Mouse (Mus musculus) neural tube, embryonic 15.5 days (tissue): ENCODE measurements around the gene Ovol1. TPM values are rescaled to one million over a fixed set of nuclear protein-coding genes. Genes with fewer than 3 reads are reported as not detected.

Experiments
- ATAC-seq: fragments of 200-750 bp; cut with Nextera tagmentation; 2 replicates; pipeline ENCODE4 v1.8.0; 2017; ENCODE audit warnings: mild to moderate bottlenecking, moderate TSS enrichment, moderate library complexity; ENCODE audit not compliant: low FRiP score
- H3K27ac ChIP-seq: fragments of 300-500 bp; sonication (generic); replicated peaks from 2 replicates; pipeline ENCODE4 v1.5.1; 2015; ENCODE audit warnings: mild to moderate bottlenecking, inconsistent platforms
- H3K27me3 ChIP-seq: fragments of 300-500 bp; sonication (generic); replicated peaks from 2 replicates; pipeline ENCODE4 v1.6.1; 2015; ENCODE audit warnings: inconsistent platforms
- H3K36me3 ChIP-seq: fragments of 300-500 bp; sonication (generic); 2 replicates; pipeline ENCODE4 v1.6.1; 2015; ENCODE audit warnings: inconsistent platforms
- H3K4me1 ChIP-seq: fragments of 300-500 bp; sonication (generic); 2 replicates; pipeline ENCODE4 v1.6.1; 2015; ENCODE audit warnings: inconsistent platforms
- H3K4me2 ChIP-seq: fragments of 300-500 bp; sonication (generic); 2 replicates; pipeline ENCODE4 v1.6.1; 2015; ENCODE audit warnings: inconsistent platforms, mild to moderate bottlenecking, moderate library complexity
- H3K4me3 ChIP-seq: fragments of 300-500 bp; sonication (generic); replicated peaks from 2 replicates; pipeline ENCODE4 v1.5.1; 2015; ENCODE audit warnings: mild to moderate bottlenecking, inconsistent platforms
- H3K9ac ChIP-seq: fragments of 300-500 bp; sonication (generic); replicated peaks from 2 replicates; pipeline ENCODE4 v1.6.1; 2015; ENCODE audit warnings: mild to moderate bottlenecking, inconsistent platforms
- H3K9me3 ChIP-seq: fragments of 300-500 bp; sonication (generic); replicated peaks from 2 replicates; pipeline ENCODE4 v1.6.1; 2016; ENCODE audit warnings: inconsistent platforms
- WGBS: fragments of 180-500 bp; shearing (Covaris S2); methylation state at CpG from one replicate; pipeline ENCODE4 v1.1.7; 2015; ENCODE audit warnings: mixed read lengths; 5-methylcytosine and 5-hydroxymethylcytosine counted together
- polyA plus RNA-seq: library from polyadenylated mRNA; unstranded; fragments of >200 nt; fragmentation: Nextera tagmentation; extraction: Ambion mirVana; gene quantifications from 2 replicates; pipeline ENCODE4 v1.2.1, GENCODE M21; 2015

Gene Ovol1
- polyA plus RNA-seq, 1 experiment from 2014 or later = 0.06 TPM

DNA sequence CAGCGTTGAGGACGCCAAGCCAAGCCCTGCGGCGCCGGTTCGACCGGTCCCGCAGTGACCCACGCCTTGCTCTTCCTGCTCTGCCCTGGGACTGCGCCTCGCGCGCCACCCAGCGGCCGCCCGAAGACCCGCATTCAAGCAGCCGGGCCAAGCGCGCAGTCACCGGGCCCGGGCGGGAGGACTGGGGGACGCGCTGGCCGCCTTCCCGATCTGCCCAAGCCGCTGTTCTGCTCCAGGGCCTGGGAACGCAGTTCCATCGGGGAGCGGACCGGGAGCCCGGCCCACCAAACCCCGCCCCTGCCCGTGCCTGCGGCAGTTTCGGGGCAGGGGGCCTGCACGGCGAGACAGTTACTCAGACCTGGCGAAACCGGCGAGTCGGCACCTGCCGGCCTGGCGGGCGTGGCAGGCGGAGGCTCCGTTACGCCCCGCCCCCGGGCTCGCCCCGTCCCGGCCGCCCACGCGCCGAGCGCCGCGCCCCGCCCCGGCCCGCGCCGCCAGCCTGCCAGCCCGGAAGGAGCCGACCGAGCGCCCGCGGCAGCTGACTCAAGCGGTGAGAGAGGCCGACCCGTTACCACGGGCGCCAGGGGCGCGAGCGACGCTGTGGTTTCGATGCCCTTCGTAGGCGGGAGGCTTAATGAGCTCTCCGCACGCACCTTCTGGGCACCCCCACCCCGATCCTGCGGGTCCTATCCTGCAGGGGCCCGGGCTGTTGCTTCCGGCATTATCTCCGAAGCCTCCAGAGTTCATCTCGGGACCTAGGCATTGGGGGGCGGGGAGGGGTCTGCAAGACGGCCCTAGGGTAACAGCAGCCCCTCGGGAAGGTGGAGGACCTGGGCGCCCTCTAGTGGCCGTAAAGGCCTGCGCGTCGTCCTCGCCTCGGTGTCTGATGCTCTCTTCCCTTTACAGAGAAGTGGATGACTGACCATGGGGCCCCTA is 7.4 kb upstream of the Ovol1 start, which contains the start of gene Ap5b1:
Ap5b1 (plus strand) TSS at position 492 of the 936 bp plus-strand sequence.
- peaks cover 20% of the 10 kb centered on the region for H3K36me3 ChIP-seq
- H3K9me3 ChIP-seq = no peaks in the 10 kb centered on the region
- ATAC-seq = peak; percentile 92
- WGBS = under 1% methylated on average over 92 of the region's 102 CpGs
- peaks cover 27% of the 10 kb centered on the region for H3K4me1 ChIP-seq
- peak within 1 kb of the TSS; percentile 78 for H3K9ac ChIP-seq
- peaks cover 37% of the 10 kb centered on the region for H3K27me3 ChIP-seq
- H3K4me3 ChIP-seq = peak within 1 kb of the TSS; percentile 87
- peak within 1 kb of the TSS; percentile 89 for H3K27ac ChIP-seq
- H3K4me2 ChIP-seq = peak within 1 kb of the TSS; percentile 86

DNA sequence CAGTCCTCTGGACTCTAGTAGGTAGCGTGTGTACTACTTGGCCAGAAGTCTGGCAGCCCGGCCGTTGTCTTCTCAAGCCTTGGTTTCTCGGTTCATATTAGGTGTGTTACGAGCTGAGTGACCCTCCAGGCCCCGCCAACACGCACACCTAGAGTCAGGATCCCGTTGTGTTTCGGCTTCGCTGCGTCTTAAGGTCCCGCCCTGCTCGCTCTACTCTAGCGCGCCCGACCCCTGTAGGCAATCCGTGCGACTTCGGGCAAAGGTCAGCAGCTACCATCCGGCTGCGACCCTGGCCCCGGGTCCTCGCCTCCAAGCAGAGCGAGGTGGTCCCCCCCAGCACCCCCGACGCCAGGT is 6.7 kb upstream of the Ovol1 start:
- Histone ChIP-seq H3K27me3 (peaks cover 43% of the 10 kb centered on the region), H3K9me3 (no peaks in the 10 kb centered on the region)
- 2% methylated on average over 26 of the region's 26 CpGs for WGBS

DNA sequence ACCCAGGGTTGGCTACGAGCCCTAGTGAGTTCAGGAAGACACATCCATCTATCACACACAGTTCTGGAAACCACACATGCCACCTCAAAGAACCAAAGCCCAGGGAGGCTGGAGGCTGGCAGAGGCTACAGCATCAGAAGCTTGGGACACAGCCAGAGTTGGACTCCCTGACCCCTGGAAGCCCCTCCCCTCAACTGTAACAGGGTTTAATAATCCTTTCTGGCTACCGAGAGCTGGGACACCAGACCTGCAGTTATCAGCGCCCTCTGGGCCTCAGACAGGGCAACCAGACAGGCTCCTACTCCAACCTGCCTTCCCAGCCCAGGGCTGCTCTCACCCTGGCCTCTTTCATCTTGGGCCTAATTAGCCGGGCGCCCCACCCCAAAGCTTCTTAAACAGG is 5.9 kb upstream of the Ovol1 start:
- H3K9me3 ChIP-seq = no peaks in the 10 kb centered on the region
- H3K4me2 ChIP-seq = peak overlapping the region; percentile 86; the same call in 1 of the 2 replicates
- no peak overlapping the region for H3K4me3 ChIP-seq
- WGBS = 55% methylated on average over 5 of the region's 5 CpGs
- peaks cover 13% of the 10 kb centered on the region for H3K36me3 ChIP-seq
- no peak overlapping the region for H3K9ac ChIP-seq
- no peak for ATAC-seq
- no peak overlapping the region for H3K27ac ChIP-seq
- peaks cover 52% of the 10 kb centered on the region for H3K27me3 ChIP-seq
- peaks cover 27% of the 10 kb centered on the region for H3K4me1 ChIP-seq

More for the DNA sequence above, 6.7 kb upstream of the Ovol1 start:
- peak overlapping the region; percentile 89 for H3K27ac ChIP-seq
- peaks cover 20% of the 10 kb centered on the region for H3K36me3 ChIP-seq
- ATAC-seq = peak; percentile 19
- peaks cover 27% of the 10 kb centered on the region for H3K4me1 ChIP-seq
- peak overlapping the region; percentile 87 for H3K4me3 ChIP-seq
- H3K9ac ChIP-seq = peak overlapping the region; percentile 78
- H3K4me2 ChIP-seq = peak overlapping the region; percentile 86

DNA sequence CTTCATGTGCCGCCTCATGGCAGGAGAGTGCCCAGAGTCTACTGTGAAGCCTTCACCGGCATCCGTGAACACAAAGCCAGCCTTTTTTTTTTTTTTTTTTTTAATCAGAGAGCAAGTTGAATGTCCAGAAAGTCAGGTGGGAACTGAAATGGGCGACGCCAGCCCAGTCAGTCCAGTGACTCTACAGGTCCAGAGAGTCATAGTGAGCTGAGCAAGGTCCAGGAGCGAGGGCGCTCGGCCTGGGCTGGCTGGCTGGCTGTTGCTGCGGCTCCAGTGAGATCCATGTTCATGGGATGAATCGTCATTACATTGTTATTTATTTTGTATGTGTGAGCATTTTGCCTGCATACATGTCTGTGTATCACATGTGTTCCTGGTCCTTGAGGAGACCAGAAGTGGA is 2.3 kb upstream of the Ovol1 start:
- Histone ChIP-seq H3K9me3 (no peaks in the 10 kb centered on the region), H3K9ac (no peak overlapping the region), H3K4me1 (peaks cover 28% of the 10 kb centered on the region), H3K27ac (no peak overlapping the region), H3K27me3 (peaks cover 82% of the 10 kb centered on the region), H3K4me2 (no peak overlapping the region), H3K36me3 (no peaks in the 10 kb centered on the region), H3K4me3 (no peak overlapping the region)
- ATAC-seq = no peak
- 91% methylated on average over 10 of the region's 10 CpGs for WGBS

DNA sequence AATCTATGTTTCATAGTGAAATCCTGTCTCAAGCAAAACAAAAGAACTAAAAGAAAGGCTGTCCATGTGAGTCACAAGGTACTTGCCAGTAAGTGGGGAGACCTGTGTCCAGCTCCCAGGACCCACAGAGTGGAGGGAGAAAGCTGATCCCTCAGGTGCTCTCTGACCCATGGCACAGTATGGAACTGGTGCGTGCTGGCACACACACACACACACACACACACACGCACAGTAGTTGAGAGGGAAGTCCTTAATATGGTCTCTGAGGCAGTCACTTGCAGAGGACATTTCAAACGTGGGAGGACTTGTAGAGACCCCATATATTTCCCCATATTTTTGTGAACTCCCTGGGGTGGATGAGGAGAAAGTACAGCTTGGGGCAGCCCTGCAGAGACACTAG is 1.4 kb upstream of the Ovol1 start:
- no peak overlapping the region for H3K4me2 ChIP-seq
- no peak overlapping the region for H3K27ac ChIP-seq
- 59% methylated on average over 3 of the region's 3 CpGs for WGBS
- H3K9ac ChIP-seq = no peak overlapping the region
- ATAC-seq = no peak
- peaks cover 24% of the 10 kb centered on the region for H3K4me1 ChIP-seq
- no peaks in the 10 kb centered on the region for H3K9me3 ChIP-seq
- H3K36me3 ChIP-seq = no peaks in the 10 kb centered on the region
- no peak overlapping the region for H3K4me3 ChIP-seq
- peaks cover 91% of the 10 kb centered on the region for H3K27me3 ChIP-seq

DNA sequence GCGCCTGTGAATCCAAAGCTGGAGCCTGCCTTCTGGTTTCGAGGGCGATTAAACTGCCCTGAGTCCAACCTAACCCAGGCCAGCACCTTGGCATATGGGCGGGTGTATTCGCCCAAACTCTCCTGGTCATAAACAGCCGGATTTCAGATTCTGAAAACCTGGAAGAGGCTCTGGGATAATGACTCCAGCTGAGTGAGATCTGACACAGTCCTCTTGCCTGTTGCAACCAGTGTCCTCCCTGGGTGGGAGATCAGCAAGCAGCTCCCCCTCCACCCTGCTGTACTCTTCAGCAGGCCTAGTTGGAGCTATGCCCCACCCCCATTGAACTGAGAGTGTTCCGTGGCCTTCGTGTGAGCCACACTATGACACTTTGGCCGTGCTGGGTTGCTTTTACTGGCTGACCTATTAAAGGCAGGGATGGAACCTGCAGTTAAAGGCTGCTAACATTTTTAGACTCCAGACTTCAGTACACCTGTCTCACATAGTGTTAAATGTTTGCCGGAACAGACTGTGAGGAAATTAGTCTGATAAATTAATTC is 875 bp upstream of the Ovol1 start:
- no peak overlapping the region for H3K27ac ChIP-seq
- 12% methylated on average over 10 of the region's 10 CpGs for WGBS
- H3K9me3 ChIP-seq = no peaks in the 10 kb centered on the region
- no peaks in the 10 kb centered on the region for H3K36me3 ChIP-seq
- H3K9ac ChIP-seq = no peak overlapping the region
- peaks cover 18% of the 10 kb centered on the region for H3K4me1 ChIP-seq
- peaks cover 97% of the 10 kb centered on the region for H3K27me3 ChIP-seq
- H3K4me2 ChIP-seq = peak overlapping the region; percentile 73
- ATAC-seq = no peak
- peak overlapping the region; percentile 41 for H3K4me3 ChIP-seq

DNA sequence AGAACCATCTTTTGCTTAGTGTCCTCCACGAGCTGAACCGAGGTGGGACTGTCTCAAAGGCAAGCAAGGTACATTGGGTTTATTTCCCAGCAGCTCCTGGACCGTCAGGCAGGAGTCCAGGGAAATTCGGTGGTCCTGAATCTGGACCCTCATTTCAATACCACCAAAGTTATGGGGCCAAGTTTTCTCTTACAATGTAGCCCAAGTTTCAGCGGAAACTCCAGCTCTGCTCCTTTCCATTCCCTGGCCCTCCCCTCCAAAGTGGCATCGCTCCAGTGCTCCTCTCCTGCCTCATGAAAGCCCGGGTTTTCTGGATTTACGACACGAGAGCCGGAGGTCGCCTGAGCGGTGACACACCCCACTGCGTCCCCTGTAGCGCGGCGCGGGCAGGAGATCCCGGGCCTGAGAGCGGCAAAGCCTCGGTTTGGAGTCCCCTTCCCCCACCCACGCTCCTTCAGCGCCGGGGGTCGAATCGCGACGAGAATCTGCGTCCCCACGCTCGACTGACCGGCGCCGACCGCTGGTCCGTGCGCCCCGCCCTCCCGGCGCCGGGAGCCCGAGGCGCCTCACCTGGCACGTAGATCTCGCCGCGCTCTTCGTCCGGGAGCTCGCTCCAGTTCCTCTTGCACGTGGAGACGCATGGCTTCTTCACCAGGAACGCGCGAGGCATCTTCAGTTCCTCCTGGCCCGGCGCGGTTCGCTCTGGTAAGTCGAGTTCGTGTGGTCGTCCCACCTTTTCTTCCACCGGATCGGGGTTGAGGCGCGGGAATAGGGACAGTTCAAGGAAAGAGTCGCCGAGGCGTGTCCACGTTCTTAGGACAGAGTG is 602 bp downstream of the Ovol1 start:
- H3K9ac ChIP-seq = peak overlapping the region; percentile 24; the same call in 1 of the 2 replicates
- H3K9me3 ChIP-seq = no peaks in the 10 kb centered on the region
- peak overlapping the region; percentile 73 for H3K4me2 ChIP-seq
- under 1% methylated on average over 63 of the region's 69 CpGs for WGBS
- peak overlapping the region; percentile 41 for H3K4me3 ChIP-seq
- peaks cover 18% of the 10 kb centered on the region for H3K4me1 ChIP-seq
- no peaks in the 10 kb centered on the region for H3K36me3 ChIP-seq
- no peak overlapping the region for H3K27ac ChIP-seq
- ATAC-seq = no peak
- peaks cover 92% of the 10 kb centered on the region for H3K27me3 ChIP-seq

DNA sequence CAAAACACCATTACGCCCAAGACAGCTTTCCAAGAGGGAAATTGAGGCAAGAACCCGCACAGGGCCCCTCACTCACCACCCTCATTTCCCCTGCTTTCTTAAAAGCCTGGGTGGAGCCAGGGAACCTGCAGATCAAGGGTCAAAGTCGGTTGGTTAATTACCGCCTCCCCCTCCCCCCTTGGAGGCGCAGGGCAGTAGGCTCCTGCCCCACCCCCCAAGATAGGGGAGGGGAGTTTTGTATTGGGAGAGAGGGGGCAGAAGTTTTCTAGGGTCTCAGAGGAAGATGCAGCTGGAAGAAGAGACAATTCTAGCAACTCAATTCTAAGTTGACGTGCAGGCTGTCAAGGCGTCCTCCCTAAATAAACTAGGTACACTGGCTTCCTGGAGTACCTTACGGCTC is 1.2 kb downstream of the Ovol1 start:
- H3K27me3 ChIP-seq = peaks cover 86% of the 10 kb centered on the region
- 10% methylated on average over 8 of the region's 8 CpGs for WGBS
- 0 out of 2 replicates have a peak overlapping the region, but pooled peaks have one; percentile 41 for H3K4me3 ChIP-seq
- no peak overlapping the region for H3K9ac ChIP-seq
- peaks cover 18% of the 10 kb centered on the region for H3K4me1 ChIP-seq
- no peak for ATAC-seq
- H3K4me2 ChIP-seq = peak overlapping the region; percentile 73; the same call in 1 of the 2 replicates
- H3K9me3 ChIP-seq = no peaks in the 10 kb centered on the region
- H3K27ac ChIP-seq = no peak overlapping the region
- no peaks in the 10 kb centered on the region for H3K36me3 ChIP-seq

DNA sequence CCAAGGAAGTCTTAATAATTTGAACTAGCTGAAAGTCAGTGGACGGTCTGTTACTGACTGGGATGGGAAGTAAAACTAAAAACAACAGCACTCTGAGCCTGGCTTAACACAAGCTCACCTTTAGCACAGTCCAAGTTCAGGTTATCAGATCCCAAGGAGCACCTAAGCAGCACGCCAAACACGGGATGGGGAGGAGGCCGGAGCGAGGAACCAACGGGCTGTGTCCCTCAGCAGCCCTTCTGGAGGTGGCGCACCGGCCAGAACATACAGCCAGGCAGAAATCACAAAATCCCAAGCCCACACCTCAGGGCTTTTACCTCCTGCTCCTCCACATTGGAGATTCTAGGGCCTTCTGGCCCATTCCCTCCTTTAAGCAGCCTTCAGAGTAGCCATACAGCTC is 1.7 kb downstream of the Ovol1 start:
- H3K9me3 ChIP-seq = no peaks in the 10 kb centered on the region
- H3K36me3 ChIP-seq = no peaks in the 10 kb centered on the region
- H3K4me1 ChIP-seq = peaks cover 18% of the 10 kb centered on the region
- H3K9ac ChIP-seq = no peak overlapping the region
- H3K27ac ChIP-seq = no peak overlapping the region
- H3K27me3 ChIP-seq = peaks cover 82% of the 10 kb centered on the region
- ATAC-seq = no peak
- WGBS = 58% methylated on average over 8 of the region's 8 CpGs
- H3K4me3 ChIP-seq = no peak overlapping the region
- H3K4me2 ChIP-seq = no peak overlapping the region

DNA sequence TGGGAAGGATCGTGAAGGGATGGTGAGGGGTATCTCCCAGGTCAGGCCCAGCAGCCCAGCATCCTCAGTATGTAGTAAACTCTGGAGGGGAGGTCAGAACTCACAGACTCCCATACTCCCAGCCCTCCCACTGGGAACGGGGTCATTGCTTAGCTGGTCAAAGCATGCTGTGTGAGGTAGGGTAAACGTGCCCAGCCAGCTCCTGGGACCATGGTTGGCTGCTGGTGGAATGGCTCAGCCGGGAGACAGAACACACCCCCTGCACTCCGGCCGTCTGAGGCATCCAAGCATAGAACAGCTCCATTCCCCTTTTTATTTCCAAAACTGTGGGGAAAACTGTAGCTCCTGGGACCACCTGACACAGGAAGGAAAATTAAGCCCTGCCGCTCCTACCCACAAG is 2.3 kb downstream of the Ovol1 start:
- no peak for ATAC-seq
- H3K9ac ChIP-seq = no peak overlapping the region
- H3K4me1 ChIP-seq = peaks cover 18% of the 10 kb centered on the region
- no peaks in the 10 kb centered on the region for H3K36me3 ChIP-seq
- no peak overlapping the region for H3K4me3 ChIP-seq
- no peak overlapping the region for H3K27ac ChIP-seq
- H3K9me3 ChIP-seq = no peaks in the 10 kb centered on the region
- WGBS = 44% methylated on average over 7 of the region's 7 CpGs
- H3K27me3 ChIP-seq = peaks cover 76% of the 10 kb centered on the region
- no peak overlapping the region for H3K4me2 ChIP-seq

DNA sequence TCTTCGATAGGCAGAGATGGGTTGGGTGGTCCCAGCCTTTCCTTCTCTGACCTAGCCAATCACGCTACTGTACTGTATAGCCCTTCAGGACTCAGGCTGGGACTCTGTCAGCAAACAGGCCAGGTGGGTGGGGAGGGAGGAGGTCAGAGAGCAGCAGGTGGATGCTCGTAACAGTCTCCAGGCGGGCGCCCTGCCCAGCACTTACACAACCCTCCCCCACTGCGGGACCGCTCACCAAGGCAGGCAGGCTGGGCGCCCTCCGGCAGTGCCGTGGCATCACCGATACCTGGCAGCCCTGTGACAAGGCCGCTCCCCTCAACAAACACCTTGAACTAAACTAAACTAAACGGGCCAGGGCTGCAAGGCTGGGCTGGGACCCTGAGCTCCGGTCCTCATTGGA is 6.2 kb downstream of the Ovol1 start:
- no peak overlapping the region for H3K4me3 ChIP-seq
- ATAC-seq = no peak
- no peaks in the 10 kb centered on the region for H3K36me3 ChIP-seq
- no peaks in the 10 kb centered on the region for H3K4me1 ChIP-seq
- no peaks in the 10 kb centered on the region for H3K9me3 ChIP-seq
- 78% methylated on average over 14 of the region's 14 CpGs for WGBS
- H3K27ac ChIP-seq = no peak overlapping the region
- no peak overlapping the region for H3K4me2 ChIP-seq
- H3K27me3 ChIP-seq = peaks cover 36% of the 10 kb centered on the region
- no peak overlapping the region for H3K9ac ChIP-seq
